Mouse (Mus musculus): ENCODE measurements around the gene Slc9a4. TPM values are rescaled to one million over a fixed set of nuclear protein-coding genes. Genes with fewer than 3 reads are reported as not detected.
"Not testable (repeated sequence)": the region's sequence is repeated elsewhere in the genome, so short reads cannot be mapped to it uniquely, and the experiment has no call there.

Slc9a4 gene
- polyA plus RNA-seq, 1 experiment from 2014 or later, result 0.04 TPM

GRCm38 (mm10) chr1:40665401-40666370, 85.8 kb downstream of the Slc9a4 start:
- Histone ChIP-seq H3K27ac (no peak overlapping the region), H3K79me2 (ENCODE audit: inconsistent target) (no peaks in the 10 kb centered on the region), H3K4me3 (ENCODE audit: inconsistent target) (no peak overlapping the region), H3K36me3 (ENCODE audit: inconsistent target) (no peaks in the 10 kb centered on the region)
- 52% methylated on average over 12 of the region's 12 CpGs for WGBS (ENCODE audit: missing documents)

- not testable (repeated sequence) for H3K36me3 ChIP-seq (ENCODE audit: inconsistent target); H3K79me2 ChIP-seq (ENCODE audit: inconsistent target); H3K4me3 ChIP-seq (ENCODE audit: inconsistent target); H3K27ac ChIP-seq
- WGBS (ENCODE audit: missing documents), result 76% methylated on average over 2 of the region's 3 CpGs
Observed at GRCm38 (mm10) chr1:40667442-40667841, 87.6 kb downstream of the Slc9a4 start.

DNA sequence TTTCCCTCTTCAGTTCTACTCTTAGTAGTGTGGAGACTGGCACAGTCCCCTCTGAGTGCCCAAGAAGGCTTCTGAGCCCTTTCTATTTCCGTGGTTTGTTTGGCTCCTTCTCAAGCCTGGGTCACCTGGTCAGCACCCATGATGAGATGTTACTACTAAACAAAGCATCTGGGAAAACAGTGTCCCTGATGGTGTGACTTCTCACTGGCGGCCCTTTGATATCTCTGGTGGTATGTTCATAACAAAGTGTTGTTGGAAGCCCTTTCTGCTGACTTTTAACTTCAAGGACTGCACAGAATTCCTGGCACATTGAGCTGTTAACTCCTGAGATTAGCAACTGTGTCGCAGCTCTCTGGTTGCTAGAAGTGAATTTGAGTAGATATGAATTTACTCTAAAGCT, 90.1 kb downstream of the Slc9a4 start:
- no peak overlapping the region for H3K4me3 ChIP-seq (ENCODE audit: inconsistent target)
- WGBS (ENCODE audit: missing documents), result 89% methylated on average over 3 of the region's 3 CpGs

DNA sequence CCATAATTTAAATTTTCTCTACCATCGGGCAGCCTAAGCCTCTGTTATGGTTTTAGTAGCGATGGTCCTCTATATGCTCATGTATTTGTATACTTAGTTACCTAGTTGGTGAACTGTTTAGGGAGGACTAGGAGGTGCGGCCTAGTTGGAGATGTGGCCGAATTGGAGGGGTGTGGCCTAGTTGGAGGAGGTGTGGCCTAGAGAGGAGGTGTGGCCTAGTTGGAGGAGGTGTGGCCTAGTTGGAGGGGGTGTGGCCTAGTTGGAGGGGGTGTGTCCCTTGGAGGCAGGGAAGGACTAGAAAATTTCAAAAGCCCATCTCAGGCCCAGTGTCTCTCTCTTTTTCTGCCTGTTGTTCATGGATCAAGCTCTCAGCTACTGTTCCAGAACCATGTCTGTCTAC, 91.6 kb downstream of the Slc9a4 start:
- WGBS (ENCODE audit: missing documents), result 88% methylated on average over 4 of the region's 4 CpGs
- Histone ChIP-seq H3K4me3 (ENCODE audit: inconsistent target) (no peak overlapping the region), H3K36me3 (ENCODE audit: inconsistent target) (no peaks in the 10 kb centered on the region), H3K27ac (no peak overlapping the region), H3K79me2 (ENCODE audit: inconsistent target) (no peaks in the 10 kb centered on the region)

More for the DNA sequence above, 90.1 kb downstream of the Slc9a4 start:
- no peak overlapping the region for H3K27ac ChIP-seq
- no peaks in the 10 kb centered on the region for H3K36me3 ChIP-seq (ENCODE audit: inconsistent target)
- H3K79me2 ChIP-seq (ENCODE audit: inconsistent target), result no peaks in the 10 kb centered on the region

- 58% methylated on average over 5 of the region's 5 CpGs for WGBS (ENCODE audit: missing documents)
- Histone ChIP-seq H3K79me2 (ENCODE audit: inconsistent target) (no peaks in the 10 kb centered on the region), H3K36me3 (ENCODE audit: inconsistent target) (no peaks in the 10 kb centered on the region), H3K27ac (no peak overlapping the region), H3K4me3 (ENCODE audit: inconsistent target) (no peak overlapping the region)
Observed at GRCm38 (mm10) chr1:40677306-40677705, 97.4 kb downstream of the Slc9a4 start.

Other genes starting within 250 kb of the Slc9a4 start
- 0.26 to 0.40 TPM (median 0.39 TPM) in 3 replicates for gene Il1rl1, start 150.5 kb upstream of the Slc9a4 start, polyA plus RNA-seq (2018)
- 0.04 to 0.10 TPM in 2 of 3 replicates, not detected in the other for gene Il18r1, start 114.5 kb upstream of the Slc9a4 start, polyA plus RNA-seq (2018)
- 0.28 to 1.1 TPM (median 0.87 TPM) in 3 replicates for gene Il18rap, start 64.7 kb upstream of the Slc9a4 start, polyA plus RNA-seq (2018)
- not detected in 3 replicates for gene Slc9a2, start 100.5 kb downstream of the Slc9a4 start, polyA plus RNA-seq (2018)
- 3.8 to 4.1 TPM (median 3.8 TPM) in 3 replicates for gene Mfsd9, start 210.6 kb downstream of the Slc9a4 start, polyA plus RNA-seq (2018)
- gene Tmem182, start 225.5 kb downstream of the Slc9a4 start, polyA plus RNA-seq (2018), result not detected in 3 replicates